Mouse (Mus musculus) cerebellum, postnatal 4 days (tissue): Measurements from ENCODE around the gene Ankrd49.

Source experiments
- DNase-seq, 2 experiments: peaks; one replicate each; pipeline ENCODE4 v3.0.0; 2022; ENCODE audit warnings: low spot score in 2 of 2, mixed read lengths in 1 of 2

The Ankrd49 gene

GRCm38 (mm10) chr9:14784039-14785002 lies at the start of gene Ankrd49, which contains the start of gene Mre11a:
Gene Ankrd49, minus strand, starts transcription at chr9:14784856.
Gene Mre11a, plus strand, starts transcription at chr9:14784654.
- DNase-seq: peak; percentile 75 to 88

GRCm38 (mm10) chr9:14832046-14832445 lies 47.4 kb upstream of the Ankrd49 start:
- DNase-seq: no peak

GRCm38 (mm10) chr9:14827875-14828274 lies 43.2 kb upstream of the Ankrd49 start:
- DNase-seq: no peak

GRCm38 (mm10) chr9:14824840-14825239 lies 40.2 kb upstream of the Ankrd49 start:
- DNase-seq: no peak

- DNase-seq: no peak
These were observed 36.7 kb upstream of the Ankrd49 start for GRCm38 (mm10) chr9:14821396-14821795.

GRCm38 (mm10) chr9:14810111-14810510 lies 25.5 kb upstream of the Ankrd49 start:
- no peak for DNase-seq

GRCm38 (mm10) chr9:14806786-14807185 lies 22.1 kb upstream of the Ankrd49 start:
- no peak for DNase-seq

- no peak for DNase-seq
These were observed 21.1 kb upstream of the Ankrd49 start for GRCm38 (mm10) chr9:14805714-14806113.

- DNase-seq: no peak
These were observed 2.7 kb upstream of the Ankrd49 start for GRCm38 (mm10) chr9:14787356-14787755.

- DNase-seq: no peak
These were observed 6.3 kb downstream of the Ankrd49 start for GRCm38 (mm10) chr9:14778341-14778740.

- DNase-seq: no peak
These were observed 10.8 kb downstream of the Ankrd49 start for GRCm38 (mm10) chr9:14773813-14774212.

- DNase-seq: no peak
These were observed 12.6 kb downstream of the Ankrd49 start for GRCm38 (mm10) chr9:14772074-14772473.

GRCm38 (mm10) chr9:14770803-14771471 lies 13.7 kb downstream of the Ankrd49 start, which contains the start of gene 1700012B09Rik:
Gene 1700012B09Rik, minus strand, starts transcription at chr9:14771030.
- DNase-seq: no peak

- DNase-seq: no peak
These were observed 14.8 kb downstream of the Ankrd49 start for GRCm38 (mm10) chr9:14769811-14770210.

GRCm38 (mm10) chr9:14764765-14765164 lies 19.9 kb downstream of the Ankrd49 start:
- DNase-seq: peak in 1 of 2 experiments; percentile 52

- no peak for DNase-seq
These were observed 25.4 kb downstream of the Ankrd49 start for GRCm38 (mm10) chr9:14759261-14759660.

GRCm38 (mm10) chr9:14758590-14758989 lies 26.1 kb downstream of the Ankrd49 start:
- no peak for DNase-seq

- DNase-seq: no peak
These were observed 30.2 kb downstream of the Ankrd49 start for GRCm38 (mm10) chr9:14754469-14754868.

GRCm38 (mm10) chr9:14753947-14754346 lies 30.7 kb downstream of the Ankrd49 start:
- no peak for DNase-seq

GRCm38 (mm10) chr9:14752001-14752522 lies 32.6 kb downstream of the Ankrd49 start, which contains the start of gene Fut4:
Gene Fut4, minus strand, starts transcription at chr9:14752393.
- DNase-seq: peak in 1 of 2 experiments; percentile 24

GRCm38 (mm10) chr9:14751503-14752000 lies 33.1 kb downstream of the Ankrd49 start:
- DNase-seq: peak in 1 of 2 experiments; percentile 16
